Mouse (Mus musculus): ENCODE measurements at regions not wholly inside any gene's neighbourhood (a gene's known extent, or its start where the extent isn't known, plus 50 kb on each side); places are given as distances from the start of the nearest gene placed in this dataset.
A peak's percentile ranks its signal among the peaks of the same experiment; 100 is the strongest.

GRCm38 (mm10) chr13:99607208-99607607 lies 90.9 kb upstream of the Map1b start:
- H3K27ac ChIP-seq (ENCODE audit: insufficient read depth, low read length) = no peak overlapping the region
- TF ChIP-seq POLR2A (IDR thresholded peaks at IDR 0.05; ENCODE audit: extremely low read depth, insufficient read depth, low read length) = no peak
- no peak for TF ChIP-seq CTCF (IDR thresholded peaks at IDR 0.05; ENCODE audit: extremely low read depth, insufficient read depth, low read length)

GRCm38 (mm10) chr13:99606606-99606990 lies 90.3 kb upstream of the Map1b start:
- H3K27ac ChIP-seq (ENCODE audit: insufficient read depth, low read length) = no peak overlapping the region
- TF ChIP-seq POLR2A (IDR thresholded peaks at IDR 0.05; ENCODE audit: extremely low read depth, insufficient read depth, low read length) (no peak), CTCF (IDR thresholded peaks at IDR 0.05; ENCODE audit: extremely low read depth, insufficient read depth, low read length) (peak; percentile 39; the same call in 1 of the 2 replicates)
- H3K4me3 ChIP-seq (ENCODE audit: insufficient read depth, low read length) = no peak overlapping the region
- no peaks in the 10 kb centered on the region; the same call in 1 of the 2 replicates for H3K4me1 ChIP-seq (ENCODE audit: control insufficient read depth, insufficient read depth, low read length)

More at GRCm38 (mm10) chr13:99607208-99607607, 90.9 kb upstream of the Map1b start:
- Histone ChIP-seq H3K4me1 (ENCODE audit: control insufficient read depth, insufficient read depth, low read length) (no peaks in the 10 kb centered on the region; the same call in 1 of the 2 replicates), H3K4me3 (ENCODE audit: insufficient read depth, low read length) (no peak overlapping the region)

- Histone ChIP-seq H3K27ac (ENCODE audit: insufficient read depth, low read length) (no peak overlapping the region), H3K4me1 (ENCODE audit: control insufficient read depth, insufficient read depth, low read length) (no peaks in the 10 kb centered on the region; the same call in 1 of the 2 replicates), H3K4me3 (ENCODE audit: insufficient read depth, low read length) (no peak overlapping the region)
- TF ChIP-seq CTCF (IDR thresholded peaks at IDR 0.05; ENCODE audit: extremely low read depth, insufficient read depth, low read length) (no peak), POLR2A (IDR thresholded peaks at IDR 0.05; ENCODE audit: extremely low read depth, insufficient read depth, low read length) (no peak)
These were observed 89.7 kb upstream of the Map1b start for GRCm38 (mm10) chr13:99605866-99606605.

GRCm38 (mm10) chr13:99597891-99598290 lies 81.6 kb upstream of the Map1b start:
- Histone ChIP-seq H3K27ac (ENCODE audit: insufficient read depth, low read length) (no peak overlapping the region), H3K4me3 (ENCODE audit: insufficient read depth, low read length) (no peak overlapping the region), H3K4me1 (ENCODE audit: control insufficient read depth, insufficient read depth, low read length) (peaks cover under 1% of the 10 kb centered on the region; the same call in 1 of the 2 replicates)
- TF ChIP-seq CTCF (IDR thresholded peaks at IDR 0.05; ENCODE audit: extremely low read depth, insufficient read depth, low read length) (no peak), POLR2A (IDR thresholded peaks at IDR 0.05; ENCODE audit: extremely low read depth, insufficient read depth, low read length) (no peak)

- Histone ChIP-seq H3K4me3 (ENCODE audit: insufficient read depth, low read length) (no peak overlapping the region), H3K4me1 (ENCODE audit: control insufficient read depth, insufficient read depth, low read length) (peaks cover 4% of the 10 kb centered on the region; the same call in 1 of the 2 replicates), H3K27ac (ENCODE audit: insufficient read depth, low read length) (no peak overlapping the region)
- TF ChIP-seq POLR2A (IDR thresholded peaks at IDR 0.05; ENCODE audit: extremely low read depth, insufficient read depth, low read length) = no peak
These were observed 77.8 kb upstream of the Map1b start for GRCm38 (mm10) chr13:99593846-99594813.

- Histone ChIP-seq H3K27ac (ENCODE audit: insufficient read depth, low read length) (no peak overlapping the region), H3K4me1 (ENCODE audit: control insufficient read depth, insufficient read depth, low read length) (peaks cover 4% of the 10 kb centered on the region; the same call in 1 of the 2 replicates)
- TF ChIP-seq POLR2A (IDR thresholded peaks at IDR 0.05; ENCODE audit: extremely low read depth, insufficient read depth, low read length) = no peak
- no peak for TF ChIP-seq CTCF (IDR thresholded peaks at IDR 0.05; ENCODE audit: extremely low read depth, insufficient read depth, low read length)
These were observed 76.9 kb upstream of the Map1b start for GRCm38 (mm10) chr13:99593243-99593635.

GRCm38 (mm10) chr13:99592596-99593242 lies 76.4 kb upstream of the Map1b start:
- TF ChIP-seq CTCF (IDR thresholded peaks at IDR 0.05; ENCODE audit: extremely low read depth, insufficient read depth, low read length) (no peak), POLR2A (IDR thresholded peaks at IDR 0.05; ENCODE audit: extremely low read depth, insufficient read depth, low read length) (no peak)
- no peak overlapping the region for H3K4me3 ChIP-seq (ENCODE audit: insufficient read depth, low read length)
- H3K4me1 ChIP-seq (ENCODE audit: control insufficient read depth, insufficient read depth, low read length) = peaks cover 4% of the 10 kb centered on the region; the same call in 1 of the 2 replicates
- peak overlapping the region; percentile 18; the same call in 1 of the 2 replicates for H3K27ac ChIP-seq (ENCODE audit: insufficient read depth, low read length)

More at GRCm38 (mm10) chr13:99593243-99593635, 76.9 kb upstream of the Map1b start:
- H3K4me3 ChIP-seq (ENCODE audit: insufficient read depth, low read length) = no peak overlapping the region

- TF ChIP-seq POLR2A (IDR thresholded peaks at IDR 0.05; ENCODE audit: extremely low read depth, insufficient read depth, low read length) (no peak), CTCF (IDR thresholded peaks at IDR 0.05; ENCODE audit: extremely low read depth, insufficient read depth, low read length) (no peak)
- Histone ChIP-seq H3K4me3 (ENCODE audit: insufficient read depth, low read length) (no peak overlapping the region), H3K4me1 (ENCODE audit: control insufficient read depth, insufficient read depth, low read length) (peaks cover 7% of the 10 kb centered on the region)
These were observed 72.3 kb upstream of the Map1b start for GRCm38 (mm10) chr13:99588646-99589045.

GRCm38 (mm10) chr13:99583841-99584240 lies 67.5 kb upstream of the Map1b start:
- Histone ChIP-seq H3K4me3 (ENCODE audit: insufficient read depth, low read length) (no peak overlapping the region), H3K27ac (ENCODE audit: insufficient read depth, low read length) (no peak overlapping the region), H3K4me1 (ENCODE audit: control insufficient read depth, insufficient read depth, low read length) (peaks cover 3% of the 10 kb centered on the region; the same call in 1 of the 2 replicates)
- TF ChIP-seq CTCF (IDR thresholded peaks at IDR 0.05; ENCODE audit: extremely low read depth, insufficient read depth, low read length) (no peak), POLR2A (IDR thresholded peaks at IDR 0.05; ENCODE audit: extremely low read depth, insufficient read depth, low read length) (no peak)

More at GRCm38 (mm10) chr13:99588646-99589045, 72.3 kb upstream of the Map1b start:
- no peak overlapping the region for H3K27ac ChIP-seq (ENCODE audit: insufficient read depth, low read length)

Data from cortical plate, adult 2 months (tissue).